Mouse (Mus musculus) erythroid progenitor cell, adult 5-6 weeks (primary cell): ENCODE results near the gene Dach2. TPM values are rescaled to one million over a fixed set of nuclear protein-coding genes. Genes with fewer than 3 reads are reported as not detected.
"Not testable (repeated sequence)": the region's sequence is repeated elsewhere in the genome, so short reads cannot be mapped to it uniquely, and the experiment has no call there.

ENCODE experiments used
- ATAC-seq: replicated peaks from 2 replicates; pipeline ENCODE4 v1.8.0; 2016; ENCODE audit warnings: moderate number of reproducible peaks, mild to moderate bottlenecking, moderate TSS enrichment, inconsistent platforms; ENCODE audit not compliant: poor library complexity, low FRiP score, severe bottlenecking
- total RNA-seq, 2 experiments: library from RNA; stranded (forward) in 1 of 2; stranded (reverse) in 1 of 2; fragments of 150-400 nt in 1 of 2; fragments of 186-747, 209-891 nt in 1 of 2; gene quantifications; 2 replicates each; pipeline versions ENCODE4 v1.2.3 to v1.2.4; 2015 to 2017; ENCODE audit warnings: low replicate concordance in 2 of 2

Gene Dach2
- total RNA-seq (2015; ENCODE audit: low replicate concordance) = not detected in 2 replicates
- total RNA-seq (2017; ENCODE audit: low replicate concordance) = 0.13 TPM in 1 of 2 replicates, not detected in the other

DNA sequence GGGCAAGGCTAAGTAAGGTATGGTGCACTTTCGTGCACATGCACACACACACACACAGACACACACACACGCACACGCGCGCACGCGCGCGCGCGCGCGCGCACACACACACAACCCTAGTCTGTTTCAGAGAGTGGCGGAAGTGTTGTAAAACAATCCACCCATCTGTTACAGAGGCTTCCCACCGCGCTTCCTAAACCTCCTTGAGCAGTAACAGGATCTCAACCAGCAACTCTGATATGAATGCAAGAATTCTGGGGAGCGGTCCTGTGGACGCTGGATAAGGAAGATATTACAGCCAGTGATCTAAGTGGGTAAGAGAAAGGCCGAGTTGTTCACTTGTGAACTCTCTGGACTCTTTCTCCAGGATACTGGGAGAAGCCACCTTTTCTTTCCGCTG is at the start of gene Dach2:
Gene Dach2 (plus strand): TSS at position 107 of the 400 bp plus-strand sequence.
- ATAC-seq = no peak

GRCm38 (mm10) chrX:113252427-113252826 is 44.9 kb upstream of the Dach2 start:
- ATAC-seq = not testable (repeated sequence)

- no peak for ATAC-seq
These were observed 721 bp downstream of the Dach2 start for GRCm38 (mm10) chrX:113298031-113298430.

DNA sequence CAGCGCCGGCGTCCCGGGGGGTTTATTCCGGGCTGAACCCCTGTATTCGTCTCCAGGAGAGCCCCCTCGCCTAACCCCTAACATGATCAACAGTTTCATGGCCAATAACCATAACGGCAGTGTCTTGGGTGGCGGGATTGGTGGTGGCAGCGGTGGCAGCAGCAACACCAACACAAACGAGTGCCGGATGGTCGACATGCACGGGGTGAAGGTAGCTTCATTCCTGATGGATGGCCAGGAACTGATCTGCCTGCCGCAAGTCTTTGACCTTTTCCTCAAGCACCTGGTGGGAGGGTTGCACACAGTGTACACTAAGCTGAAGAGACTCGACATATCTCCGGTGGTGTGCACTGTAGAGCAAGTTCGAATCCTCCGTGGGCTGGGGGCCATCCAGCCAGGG is 1.2 kb downstream of the Dach2 start:
- ATAC-seq = no peak

- ATAC-seq = no peak
These were observed 7.0 kb downstream of the Dach2 start for GRCm38 (mm10) chrX:113304323-113304722.

DNA sequence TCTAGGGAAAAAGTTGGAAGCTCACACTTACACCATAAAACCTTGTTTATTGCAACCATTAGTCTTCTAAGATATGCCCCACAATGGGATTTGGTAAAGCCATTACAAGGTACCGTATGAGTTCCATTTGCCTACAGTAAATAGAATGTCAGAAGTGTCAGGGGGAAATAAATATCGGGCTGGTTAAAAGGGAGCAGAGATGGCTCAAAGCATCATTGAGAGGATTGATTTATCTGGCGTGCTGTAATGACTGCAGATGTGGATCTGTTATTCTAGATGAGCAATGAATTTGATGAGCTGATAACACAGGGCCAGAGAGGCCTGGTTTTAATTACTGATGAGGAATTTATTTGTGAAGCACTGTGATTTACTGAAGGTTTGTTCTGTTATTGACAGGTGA is 40.8 kb downstream of the Dach2 start:
- ATAC-seq = no peak

DNA sequence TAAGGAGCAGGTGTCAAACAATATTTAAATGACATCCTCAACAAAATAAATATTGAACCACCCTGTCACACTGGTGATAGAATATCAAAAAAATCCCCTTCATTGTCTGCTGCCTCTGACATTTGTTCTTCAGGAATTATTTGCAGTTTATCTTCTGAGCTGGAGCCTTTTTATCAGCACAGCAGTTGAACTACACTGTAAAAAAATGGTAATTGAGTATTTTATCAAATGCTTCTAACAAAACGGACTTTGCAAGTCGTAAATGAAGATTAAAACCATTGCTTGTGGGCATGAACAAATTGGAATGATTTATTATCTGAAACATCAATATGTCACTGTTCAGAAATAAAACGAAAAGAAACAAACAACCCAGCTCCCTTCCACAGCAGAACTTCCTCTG is 97.1 kb downstream of the Dach2 start:
- no peak for ATAC-seq

- no peak for ATAC-seq
These were observed 111.4 kb downstream of the Dach2 start for GRCm38 (mm10) chrX:113408756-113409155.

DNA sequence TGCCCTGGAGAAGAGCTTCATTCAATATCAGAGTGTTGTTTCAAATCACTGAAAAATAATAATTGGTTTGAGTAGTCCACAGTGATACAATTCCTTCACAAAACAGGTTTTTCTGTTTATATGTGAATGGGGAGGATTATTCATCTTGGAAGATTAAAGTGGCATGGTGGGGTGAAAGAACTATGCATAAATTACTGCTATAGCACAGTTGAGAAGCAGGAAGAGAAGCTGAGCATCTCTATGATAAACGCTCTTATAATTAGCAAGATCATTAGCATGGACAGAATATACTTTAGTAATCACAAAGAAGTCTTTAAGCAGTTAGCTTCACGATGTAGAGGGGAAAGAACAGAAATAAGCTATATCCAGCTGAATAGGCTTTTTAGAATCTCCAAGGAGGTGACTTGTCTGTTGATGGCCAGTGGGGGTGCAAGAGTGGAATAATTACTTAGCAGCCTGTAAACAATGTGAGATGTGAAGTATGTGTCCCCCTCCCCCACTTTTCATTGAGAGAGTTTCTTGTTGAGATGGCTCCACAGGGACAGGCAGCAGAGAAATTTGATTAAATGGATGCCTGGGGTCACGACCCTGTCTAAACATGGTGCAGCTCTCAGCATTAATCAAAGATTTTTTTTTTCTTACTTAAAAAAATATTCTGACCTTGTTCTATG is 124.3 kb downstream of the Dach2 start:
- ATAC-seq = no peak

- ATAC-seq = no peak
These were observed 184.8 kb downstream of the Dach2 start for GRCm38 (mm10) chrX:113482131-113482530.

DNA sequence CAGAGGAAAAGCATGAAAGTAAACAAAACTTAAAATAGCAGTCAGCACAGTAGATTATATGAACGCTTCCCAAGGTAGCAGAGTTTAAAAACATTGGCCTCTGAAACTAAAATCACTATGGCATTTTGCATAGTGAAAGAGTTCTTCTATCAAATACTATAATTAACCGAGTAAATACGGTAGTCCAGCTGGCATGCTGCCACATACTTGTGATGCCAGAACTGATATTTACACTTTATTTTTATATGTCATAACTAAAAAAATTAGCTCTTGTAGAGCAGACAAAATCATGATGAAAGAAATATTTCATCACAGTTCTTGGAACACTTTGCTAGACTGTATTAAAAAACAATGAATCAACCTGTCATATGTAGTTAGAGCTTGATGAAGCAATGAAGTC is 247.8 kb downstream of the Dach2 start:
- ATAC-seq = no peak

- ATAC-seq = no peak
These were observed 266.6 kb downstream of the Dach2 start for GRCm38 (mm10) chrX:113563897-113564296.

- no peak for ATAC-seq
These were observed 368.8 kb downstream of the Dach2 start for GRCm38 (mm10) chrX:113666069-113666468.

- no peak for ATAC-seq
These were observed 389.9 kb downstream of the Dach2 start for GRCm38 (mm10) chrX:113687163-113687562.

- no peak for ATAC-seq
These were observed 415.1 kb downstream of the Dach2 start for GRCm38 (mm10) chrX:113712363-113712762.

GRCm38 (mm10) chrX:113724124-113724523 is 426.8 kb downstream of the Dach2 start:
- ATAC-seq = no peak

DNA sequence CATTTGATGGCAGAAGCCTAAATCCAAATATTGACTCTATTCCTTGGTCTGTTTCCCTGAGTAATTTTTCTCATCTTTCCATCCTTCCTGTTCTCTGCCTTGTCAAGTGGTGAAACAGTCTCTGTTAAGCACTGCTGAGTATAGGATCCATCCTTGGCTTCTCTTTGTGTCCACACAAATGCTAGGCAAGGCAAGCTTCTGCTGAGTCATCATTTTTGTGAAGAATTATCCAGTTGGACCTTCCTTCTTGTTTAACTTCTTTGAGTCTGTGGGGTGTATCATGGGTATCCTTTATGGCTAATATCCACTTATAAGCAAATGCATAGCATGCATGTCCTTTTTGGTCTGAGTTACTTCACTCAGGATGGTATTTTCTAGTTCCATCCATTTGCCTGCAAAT is 449.8 kb downstream of the Dach2 start:
- ATAC-seq = no peak

GRCm38 (mm10) chrX:113792264-113792663 is 495.0 kb downstream of the Dach2 start:
- ATAC-seq = no peak

- no peak for ATAC-seq
These were observed 513.1 kb downstream of the Dach2 start for GRCm38 (mm10) chrX:113810369-113810768.

- ATAC-seq = no peak
These were observed 529.5 kb downstream of the Dach2 start for GRCm38 (mm10) chrX:113826810-113827209.

GRCm38 (mm10) chrX:113833062-113833461 is 535.8 kb downstream of the Dach2 start:
- no peak for ATAC-seq
